Mouse (Mus musculus) midbrain, embryonic 15.5 days (tissue): ENCODE data around the gene Sbf2. TPM values are rescaled to one million over a fixed set of nuclear protein-coding genes. Genes with fewer than 3 reads are reported as not detected.
A peak's percentile ranks its signal among the peaks of the same experiment; 100 is the strongest.

ENCODE experiments used
- ATAC-seq: fragments of 200-750 bp; cut with Nextera tagmentation; replicated peaks from 2 replicates; pipeline ENCODE4 v1.8.0; 2017; ENCODE audit warnings: moderate TSS enrichment
- H3K27ac ChIP-seq: fragments of 300-500 bp; sonication (generic); 2 replicates; pipeline ENCODE4 v1.5.1; 2015; ENCODE audit warnings: mild to moderate bottlenecking, inconsistent platforms
- H3K27me3 ChIP-seq: fragments of 300-500 bp; sonication (generic); replicated peaks from 2 replicates; pipeline ENCODE4 v1.6.1; 2015; ENCODE audit warnings: inconsistent platforms
- H3K36me3 ChIP-seq: fragments of 300-500 bp; sonication (generic); replicated peaks from 2 replicates; pipeline ENCODE4 v1.6.1; 2015; ENCODE audit warnings: inconsistent platforms
- H3K4me1 ChIP-seq: fragments of 300-500 bp; sonication (generic); 2 replicates; pipeline ENCODE4 v1.6.1; 2015; ENCODE audit warnings: inconsistent platforms
- H3K4me2 ChIP-seq: fragments of 300-500 bp; sonication (generic); 2 replicates; pipeline ENCODE4 v1.6.1; 2015; ENCODE audit warnings: inconsistent platforms, mild to moderate bottlenecking, moderate library complexity
- H3K4me3 ChIP-seq: fragments of 300-500 bp; sonication (generic); 2 replicates; pipeline ENCODE4 v1.5.1; 2015; ENCODE audit warnings: mild to moderate bottlenecking, inconsistent platforms
- H3K9ac ChIP-seq: fragments of 300-500 bp; sonication (generic); 2 replicates; pipeline ENCODE4 v1.6.1; 2015; ENCODE audit warnings: mild to moderate bottlenecking, inconsistent platforms
- H3K9me3 ChIP-seq: fragments of 300-500 bp; sonication (generic); 2 replicates; pipeline ENCODE4 v1.6.1; 2016; ENCODE audit warnings: inconsistent platforms
- WGBS: fragments of 180-500 bp; shearing (Covaris S2); methylation state at CpG from one replicate; pipeline ENCODE4 v1.1.7; 2015; ENCODE audit warnings: mixed read lengths; 5-methylcytosine and 5-hydroxymethylcytosine counted together
- polyA plus RNA-seq: library from polyadenylated mRNA; unstranded; fragments of >200 nt; fragmentation: Nextera tagmentation; extraction: Ambion mirVana; gene quantifications from 2 replicates; pipeline ENCODE4 v1.2.1, GENCODE M21; 2015

Gene Sbf2
- polyA plus RNA-seq: 63.9 and 69.6 TPM in 2 replicates

DNA sequence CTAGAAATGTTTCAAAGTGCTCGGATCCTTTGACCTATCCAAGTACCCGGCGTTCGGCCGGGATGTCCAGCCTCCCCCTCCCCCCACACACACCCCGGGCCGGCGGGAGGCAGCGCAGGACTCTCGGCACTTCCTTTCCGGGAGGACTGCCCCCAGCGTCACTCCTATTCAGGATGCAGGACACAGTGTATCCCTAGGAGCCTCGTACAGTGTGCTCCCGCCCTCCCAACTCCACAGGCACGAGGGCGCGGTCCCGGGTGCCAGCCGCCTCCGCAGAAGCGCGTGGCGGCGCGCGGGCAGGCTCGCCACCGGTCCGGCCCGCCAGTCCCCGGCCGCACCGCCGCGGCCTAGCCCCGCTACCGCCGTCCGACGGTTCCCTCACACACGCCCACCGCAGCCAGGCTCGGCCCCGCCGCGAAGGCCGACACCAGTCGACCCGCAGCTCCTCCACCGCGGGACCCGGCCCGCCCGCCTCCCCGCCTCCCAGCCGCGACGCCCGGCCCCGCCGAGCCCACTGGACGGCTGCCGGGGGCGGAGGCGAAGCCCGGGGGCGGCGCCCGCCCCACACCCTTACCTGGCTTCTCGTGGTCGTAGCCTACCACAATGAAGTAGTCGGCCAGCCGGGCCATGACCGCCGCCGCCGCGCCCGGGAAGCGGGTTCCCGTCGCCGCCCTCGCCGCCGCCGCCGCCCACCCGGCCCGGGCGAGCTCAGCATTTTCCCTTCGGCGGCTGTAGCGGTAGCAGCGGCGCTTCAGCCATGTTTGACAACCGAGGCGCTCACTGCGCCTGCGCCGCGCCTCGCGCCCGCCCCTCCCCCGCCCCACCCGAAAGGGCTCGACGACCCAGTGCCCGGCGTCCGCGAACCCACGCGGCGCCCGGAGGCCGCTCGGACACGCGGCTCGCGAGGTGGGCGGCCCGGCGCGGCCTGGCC, at the start of gene Sbf2:
Sbf2 (minus strand) TSS at position 790 of the 931 bp plus-strand sequence.
- Histone ChIP-seq H3K27ac (peak within 1 kb of the TSS; percentile 96), H3K27me3 (0 out of 2 replicates have a peak, but pooled peaks cover 8% of the 10 kb centered on the region), H3K4me1 (peaks cover 30% of the 10 kb centered on the region), H3K36me3 (no peaks in the 10 kb centered on the region), H3K4me3 (peak within 1 kb of the TSS; percentile 77), H3K9me3 (no peaks in the 10 kb centered on the region), H3K4me2 (peak within 1 kb of the TSS; percentile 95), H3K9ac (peak within 1 kb of the TSS; percentile 85)
- WGBS: under 1% methylated on average over 94 of the region's 127 CpGs
- peak; percentile 91 for ATAC-seq

DNA sequence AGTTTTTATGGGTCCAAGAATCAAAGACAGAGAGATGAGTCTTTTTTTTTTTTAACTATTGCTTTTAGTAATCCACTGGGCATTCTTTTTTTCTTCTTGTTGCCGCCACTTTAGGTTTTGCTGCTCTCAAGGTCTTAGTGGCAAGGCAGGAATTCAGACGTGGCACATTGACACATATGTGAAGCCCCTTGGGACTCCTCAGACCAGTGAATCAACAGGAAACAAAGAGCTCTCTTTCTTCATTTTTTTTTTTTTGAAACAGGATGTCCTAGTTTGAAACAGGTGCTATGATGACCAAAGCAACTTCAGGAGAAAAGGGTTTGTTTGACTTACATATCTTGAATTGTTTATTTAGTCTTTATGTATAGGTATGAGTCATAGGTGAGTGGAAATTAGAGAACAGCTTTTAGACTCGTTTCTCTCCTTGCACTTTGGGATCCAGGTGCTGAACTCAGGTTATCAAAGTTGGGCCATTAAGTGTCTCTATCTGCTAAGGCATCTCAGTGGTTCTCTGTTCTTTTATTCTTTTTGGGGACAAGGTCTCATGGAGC, 43.7 kb upstream of the Sbf2 start:
- H3K4me3 ChIP-seq: no peak overlapping the region
- ATAC-seq: no peak
- H3K27ac ChIP-seq: no peak overlapping the region
- H3K9me3 ChIP-seq: peaks cover 4% of the 10 kb centered on the region; the same call in 1 of the 2 replicates
- no peaks in the 10 kb centered on the region for H3K4me1 ChIP-seq
- H3K27me3 ChIP-seq: no peaks in the 10 kb centered on the region
- H3K36me3 ChIP-seq: no peaks in the 10 kb centered on the region
- no peak overlapping the region for H3K9ac ChIP-seq
- H3K4me2 ChIP-seq: no peak overlapping the region
- 78% methylated on average over 3 of the region's 3 CpGs for WGBS

DNA sequence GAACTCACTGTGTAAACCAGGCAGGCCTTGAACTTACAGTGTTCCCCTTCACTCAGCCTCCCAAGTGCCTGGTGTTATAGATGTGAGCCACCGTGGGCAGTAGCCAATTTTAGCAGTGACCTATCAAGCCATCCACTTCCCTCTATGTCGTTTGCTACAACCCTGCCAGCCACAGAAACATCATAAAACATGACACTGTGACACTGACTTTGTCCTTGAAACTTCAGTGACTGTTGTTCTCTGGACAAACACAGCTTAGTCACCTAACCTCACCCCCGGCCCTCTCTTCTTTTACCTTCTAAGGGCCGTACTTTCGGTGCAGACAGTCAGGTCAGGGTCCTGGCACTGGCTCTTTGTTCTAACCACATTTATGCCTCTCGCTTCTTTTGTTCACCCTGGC, 41.2 kb upstream of the Sbf2 start:
- H3K36me3 ChIP-seq: no peaks in the 10 kb centered on the region
- no peaks in the 10 kb centered on the region for H3K4me1 ChIP-seq
- no peaks in the 10 kb centered on the region for H3K27me3 ChIP-seq
- no peak overlapping the region for H3K4me2 ChIP-seq
- no peaks in the 10 kb centered on the region for H3K9me3 ChIP-seq
- H3K27ac ChIP-seq: no peak overlapping the region
- H3K9ac ChIP-seq: no peak overlapping the region
- H3K4me3 ChIP-seq: no peak overlapping the region
- no peak for ATAC-seq
- WGBS: 52% methylated on average over 6 of the region's 6 CpGs

- ATAC-seq: no peak
- H3K4me2 ChIP-seq: no peak overlapping the region
- H3K36me3 ChIP-seq: no peaks in the 10 kb centered on the region
- no peaks in the 10 kb centered on the region for H3K9me3 ChIP-seq
- H3K4me1 ChIP-seq: no peaks in the 10 kb centered on the region
- WGBS: 79% methylated on average over 3 of the region's 3 CpGs
- H3K27me3 ChIP-seq: no peaks in the 10 kb centered on the region
- no peak overlapping the region for H3K9ac ChIP-seq
- no peak overlapping the region for H3K4me3 ChIP-seq
- H3K27ac ChIP-seq: no peak overlapping the region
These were observed 40.5 kb upstream of the Sbf2 start for GRCm38 (mm10) chr7:110655230-110655629.

- H3K4me2 ChIP-seq: no peak overlapping the region
- 80% methylated on average over 6 of the region's 6 CpGs for WGBS
- no peak overlapping the region for H3K9ac ChIP-seq
- no peak overlapping the region for H3K4me3 ChIP-seq
- no peak overlapping the region for H3K27ac ChIP-seq
- ATAC-seq: no peak
- no peaks in the 10 kb centered on the region for H3K36me3 ChIP-seq
- no peaks in the 10 kb centered on the region for H3K4me1 ChIP-seq
- H3K9me3 ChIP-seq: no peaks in the 10 kb centered on the region
- H3K27me3 ChIP-seq: no peaks in the 10 kb centered on the region
These were observed 36.4 kb upstream of the Sbf2 start for GRCm38 (mm10) chr7:110651091-110651490.

DNA sequence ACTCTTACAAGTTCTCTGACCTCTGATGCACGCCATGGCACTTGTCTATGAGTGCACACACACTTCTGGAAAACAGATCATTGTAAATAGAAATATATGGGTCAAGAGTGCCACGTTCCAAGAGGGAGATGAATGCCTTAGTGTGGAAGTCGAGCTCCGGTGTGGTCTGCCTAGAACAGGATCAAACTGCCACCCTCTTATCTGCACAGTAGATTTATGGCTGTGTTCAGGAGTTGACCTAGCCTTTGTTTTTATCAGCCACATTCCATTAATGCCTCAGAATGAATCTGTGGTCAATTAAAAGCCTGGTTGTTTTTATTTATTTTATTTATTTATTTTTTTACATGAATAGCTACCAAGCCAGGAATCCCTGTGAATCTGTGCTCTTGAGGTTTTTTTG, 35.8 kb upstream of the Sbf2 start:
- no peaks in the 10 kb centered on the region for H3K36me3 ChIP-seq
- no peak for ATAC-seq
- H3K9ac ChIP-seq: no peak overlapping the region
- H3K27me3 ChIP-seq: no peaks in the 10 kb centered on the region
- H3K4me2 ChIP-seq: no peak overlapping the region
- no peaks in the 10 kb centered on the region for H3K4me1 ChIP-seq
- no peak overlapping the region for H3K27ac ChIP-seq
- H3K9me3 ChIP-seq: no peaks in the 10 kb centered on the region
- 85% methylated on average over 4 of the region's 4 CpGs for WGBS
- H3K4me3 ChIP-seq: no peak overlapping the region

GRCm38 (mm10) chr7:110649133-110649987, 34.6 kb upstream of the Sbf2 start:
- no peaks in the 10 kb centered on the region for H3K27me3 ChIP-seq
- no peaks in the 10 kb centered on the region for H3K9me3 ChIP-seq
- no peak overlapping the region for H3K4me3 ChIP-seq
- H3K4me2 ChIP-seq: no peak overlapping the region
- no peaks in the 10 kb centered on the region for H3K36me3 ChIP-seq
- no peaks in the 10 kb centered on the region for H3K4me1 ChIP-seq
- 85% methylated on average over 6 of the region's 6 CpGs for WGBS
- ATAC-seq: no peak
- H3K9ac ChIP-seq: no peak overlapping the region
- H3K27ac ChIP-seq: no peak overlapping the region

GRCm38 (mm10) chr7:110648455-110649085, 33.8 kb upstream of the Sbf2 start:
- no peak for ATAC-seq
- Histone ChIP-seq H3K4me3 (no peak overlapping the region), H3K9me3 (no peaks in the 10 kb centered on the region), H3K27ac (no peak overlapping the region), H3K4me2 (no peak overlapping the region), H3K27me3 (no peaks in the 10 kb centered on the region), H3K9ac (no peak overlapping the region), H3K36me3 (no peaks in the 10 kb centered on the region), H3K4me1 (no peaks in the 10 kb centered on the region)
- WGBS: 82% methylated on average over 13 of the region's 13 CpGs

GRCm38 (mm10) chr7:110647559-110648454, 33.1 kb upstream of the Sbf2 start:
- Histone ChIP-seq H3K27ac (no peak overlapping the region), H3K4me3 (no peak overlapping the region)
- WGBS: 83% methylated on average over 15 of the region's 15 CpGs

GRCm38 (mm10) chr7:110646611-110647407, 32.1 kb upstream of the Sbf2 start:
- WGBS: 94% methylated on average over 8 of the region's 8 CpGs
- Histone ChIP-seq H3K4me3 (no peak overlapping the region), H3K4me2 (no peak overlapping the region), H3K9ac (no peak overlapping the region), H3K36me3 (no peaks in the 10 kb centered on the region), H3K4me1 (no peaks in the 10 kb centered on the region), H3K27ac (no peak overlapping the region), H3K27me3 (no peaks in the 10 kb centered on the region), H3K9me3 (no peaks in the 10 kb centered on the region)
- ATAC-seq: no peak

More at GRCm38 (mm10) chr7:110647559-110648454, 33.1 kb upstream of the Sbf2 start:
- H3K27me3 ChIP-seq: no peaks in the 10 kb centered on the region
- no peaks in the 10 kb centered on the region for H3K9me3 ChIP-seq
- no peaks in the 10 kb centered on the region for H3K36me3 ChIP-seq
- H3K9ac ChIP-seq: no peak overlapping the region
- ATAC-seq: no peak
- no peak overlapping the region for H3K4me2 ChIP-seq
- H3K4me1 ChIP-seq: no peaks in the 10 kb centered on the region
